Mouse (Mus musculus) embryo, embryonic 9.5 days (tissue): ENCODE data around the gene Ass1.

Source experiments
- DNase-seq: peaks from one replicate; pipeline ENCODE4 v3.0.0-alpha.2; 2017; ENCODE audit errors: extremely low spot score

Ass1 gene

GRCm38 (mm10) chr2:31458989-31459936 is 10.7 kb upstream of the Ass1 start:
- DNase-seq, result no peak

- peak; percentile 63 for DNase-seq
Observed at GRCm38 (mm10) chr2:31460025-31460571, 9.9 kb upstream of the Ass1 start.

- no peak for DNase-seq
Observed at GRCm38 (mm10) chr2:31460920-31461319, 9.1 kb upstream of the Ass1 start.

GRCm38 (mm10) chr2:31462051-31462450 is 8.0 kb upstream of the Ass1 start:
- DNase-seq, result no peak

- no peak for DNase-seq
Observed at GRCm38 (mm10) chr2:31463253-31463652, 6.8 kb upstream of the Ass1 start.

GRCm38 (mm10) chr2:31463696-31464528 is 6.1 kb upstream of the Ass1 start:
- DNase-seq, result no peak

- no peak for DNase-seq
Observed at GRCm38 (mm10) chr2:31464529-31464910, 5.5 kb upstream of the Ass1 start.

GRCm38 (mm10) chr2:31467457-31467856 is 2.5 kb upstream of the Ass1 start:
- no peak for DNase-seq

GRCm38 (mm10) chr2:31468857-31469256 is 1.1 kb upstream of the Ass1 start:
- no peak for DNase-seq

GRCm38 (mm10) chr2:31469480-31469879 is 527 bp upstream of the Ass1 start:
- DNase-seq, result no peak

GRCm38 (mm10) chr2:31470683-31471385 is 827 bp downstream of the Ass1 start:
- DNase-seq, result no peak

GRCm38 (mm10) chr2:31471611-31472010 is 1.6 kb downstream of the Ass1 start:
- no peak for DNase-seq

- peak; percentile 62 for DNase-seq
Observed at GRCm38 (mm10) chr2:31472406-31473065, 2.5 kb downstream of the Ass1 start.

- no peak for DNase-seq
Observed at GRCm38 (mm10) chr2:31473941-31474340, 3.9 kb downstream of the Ass1 start.

GRCm38 (mm10) chr2:31474686-31475085 is 4.7 kb downstream of the Ass1 start:
- no peak for DNase-seq

GRCm38 (mm10) chr2:31476107-31476820 is 6.3 kb downstream of the Ass1 start:
- DNase-seq, result no peak

- no peak for DNase-seq
Observed at GRCm38 (mm10) chr2:31477234-31478161, 7.5 kb downstream of the Ass1 start.

GRCm38 (mm10) chr2:31482914-31483575 is 13.0 kb downstream of the Ass1 start:
- DNase-seq, result peak; percentile 86

GRCm38 (mm10) chr2:31484187-31484586 is 14.2 kb downstream of the Ass1 start:
- peak; percentile 87 for DNase-seq
